Mouse (Mus musculus) left cerebral cortex, adult 11 months (tissue): ENCODE data around the gene Gcc2.
"Not testable (repeated sequence)": the region's sequence is repeated elsewhere in the genome, so short reads cannot be mapped to it uniquely, and the experiment has no call there.

Experiments
- DNase-seq: peaks from one replicate; pipeline ENCODE4 v3.0.0; 2022; ENCODE audit warnings: low spot score

Gcc2 gene

DNA sequence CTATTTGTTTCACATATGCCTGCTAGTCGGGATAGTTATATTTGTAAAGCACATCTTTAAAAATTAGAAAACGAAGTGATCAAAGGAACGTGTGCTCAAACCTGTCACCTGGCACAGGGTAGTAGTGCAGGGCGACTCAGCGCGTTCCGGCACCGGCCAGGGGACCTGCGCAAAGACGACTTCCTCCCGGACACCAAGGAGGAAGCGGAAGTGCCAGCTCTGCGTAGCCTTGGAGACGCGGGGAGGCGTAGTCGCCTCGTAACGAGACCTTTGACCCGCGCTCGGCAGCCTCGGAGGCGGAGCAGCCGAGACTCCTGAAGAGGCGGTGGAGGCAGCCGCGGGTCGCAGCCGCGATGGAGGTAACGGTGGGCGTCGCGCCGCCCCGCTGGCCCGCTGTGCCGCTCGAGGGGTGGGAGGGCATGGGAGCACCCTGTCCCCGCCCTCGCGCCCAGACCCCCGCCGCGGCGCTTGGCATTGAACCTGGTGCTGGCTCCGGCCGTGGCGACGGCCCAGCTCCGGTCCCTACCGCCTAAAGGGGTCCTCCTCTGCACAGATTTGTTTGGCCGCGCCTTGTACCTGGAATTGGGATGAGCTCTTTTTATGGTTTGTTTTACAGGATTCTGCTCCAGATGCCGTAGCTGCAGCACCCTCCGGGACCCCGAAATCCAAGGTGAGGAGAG, at the start of gene Gcc2:
Gene Gcc2, plus strand, starts transcription at position 285 of the 680 bp plus-strand sequence.
- DNase-seq, result peak; percentile 86

- no peak for DNase-seq
These were observed 49.3 kb upstream of the Gcc2 start for GRCm38 (mm10) chr10:58205986-58206385.

DNA sequence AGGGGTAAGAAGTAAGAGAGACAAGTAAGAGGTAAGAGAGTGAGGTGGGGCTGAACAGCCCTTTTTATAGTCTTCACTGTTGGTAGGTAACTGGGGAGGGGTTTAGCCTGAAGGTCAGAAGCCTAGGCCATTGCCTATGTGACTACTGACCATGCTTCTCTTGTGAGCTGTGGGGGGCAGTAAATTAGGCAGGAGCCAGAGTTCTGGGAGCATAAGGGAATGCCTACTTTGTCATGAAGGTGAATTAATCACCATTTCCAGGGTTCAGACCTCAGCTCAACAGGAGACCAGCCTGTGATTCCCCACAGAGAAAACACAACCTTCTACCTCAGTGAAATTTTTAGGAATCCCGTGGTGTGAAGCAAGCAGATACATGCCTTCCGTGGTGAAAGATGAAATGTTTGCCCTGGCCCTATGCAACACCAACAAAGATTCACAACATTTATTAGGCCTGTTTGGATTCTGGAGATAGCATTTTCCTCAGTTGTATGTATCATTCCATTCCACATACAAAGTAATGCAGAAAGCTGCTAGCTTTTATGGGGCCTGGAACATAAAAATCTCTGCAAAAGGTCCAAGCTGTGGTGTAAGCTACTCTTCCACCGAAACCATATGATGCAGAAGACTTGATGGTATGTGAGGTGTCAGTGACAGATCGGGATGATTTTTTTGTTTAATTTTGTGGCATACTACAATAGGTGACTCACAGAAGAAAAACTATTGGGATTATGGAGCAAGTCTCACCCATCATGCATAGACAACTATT, 48.5 kb upstream of the Gcc2 start:
- no peak for DNase-seq

DNA sequence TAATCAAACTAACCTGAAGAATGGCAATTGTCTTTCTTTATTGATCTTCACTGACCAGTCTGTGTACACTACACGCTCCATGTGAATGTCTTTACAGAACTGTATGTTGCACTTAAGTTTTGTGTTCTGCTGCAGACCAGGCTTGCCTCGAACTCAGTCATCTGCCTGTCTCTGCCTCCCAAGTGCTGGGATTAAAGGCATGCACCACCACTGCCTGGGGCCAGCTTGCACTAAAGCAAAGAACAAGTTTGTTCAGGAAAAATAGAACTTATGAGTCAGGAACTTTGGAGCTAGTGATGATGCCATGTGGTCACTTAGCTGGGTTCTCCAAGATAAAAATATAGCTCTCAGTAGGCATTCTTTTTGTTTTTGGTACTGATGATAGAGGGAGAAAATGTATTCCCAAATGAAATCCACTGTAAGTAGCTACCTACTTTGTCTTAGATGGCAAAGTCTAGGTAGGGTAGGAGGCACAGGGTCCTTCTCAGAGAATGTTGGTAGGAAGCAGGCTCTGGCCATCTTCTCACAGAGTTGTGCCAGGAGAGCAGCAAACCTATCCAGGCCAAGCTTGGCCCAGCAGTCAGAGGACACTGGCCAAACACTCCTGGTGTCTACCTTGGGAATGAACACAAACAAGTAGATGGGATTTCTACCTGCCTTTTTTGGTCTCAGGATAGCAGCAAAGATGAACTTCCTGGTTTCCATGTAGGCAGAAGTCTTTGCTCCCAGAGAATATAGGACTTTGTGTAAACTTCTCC, 45.4 kb upstream of the Gcc2 start:
- DNase-seq, result no peak

DNA sequence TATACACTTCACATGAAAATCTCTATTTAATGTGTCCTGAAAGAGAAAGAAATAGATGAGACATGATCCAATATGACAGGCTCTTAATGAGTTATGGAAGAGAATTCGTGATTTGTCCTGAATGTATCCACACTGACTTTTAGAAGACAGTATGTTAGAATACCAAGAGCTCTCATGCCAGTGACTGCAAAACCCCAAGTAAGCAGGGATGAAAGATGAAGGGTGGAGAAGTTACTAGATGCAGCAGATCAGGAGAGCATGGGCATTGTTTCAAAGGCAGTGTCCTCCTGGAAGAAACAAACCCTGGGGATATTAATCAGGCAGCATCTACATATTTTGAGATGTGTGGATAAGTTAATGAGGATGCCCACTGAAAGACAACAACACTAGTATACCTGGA, 44.8 kb upstream of the Gcc2 start:
- DNase-seq, result no peak

DNA sequence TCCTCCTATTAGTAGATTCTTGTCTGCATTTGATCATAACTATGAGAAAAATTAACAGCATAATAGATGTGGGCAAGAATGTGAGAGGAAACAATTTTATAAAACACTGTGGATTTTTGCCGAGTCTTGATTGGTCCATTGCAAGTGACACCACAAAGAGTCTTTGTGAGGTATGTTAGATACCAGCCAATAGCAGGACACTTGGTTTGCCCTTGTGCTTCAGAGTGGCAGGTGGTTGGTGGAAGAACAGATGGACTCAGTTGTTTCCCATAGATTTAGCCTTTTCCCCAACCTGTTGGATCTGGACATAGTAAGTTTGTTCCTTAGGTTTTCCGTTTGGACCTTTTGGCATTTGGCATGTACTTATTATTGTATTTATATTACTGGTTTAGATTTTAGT, 44.1 kb upstream of the Gcc2 start:
- DNase-seq, result no peak

DNA sequence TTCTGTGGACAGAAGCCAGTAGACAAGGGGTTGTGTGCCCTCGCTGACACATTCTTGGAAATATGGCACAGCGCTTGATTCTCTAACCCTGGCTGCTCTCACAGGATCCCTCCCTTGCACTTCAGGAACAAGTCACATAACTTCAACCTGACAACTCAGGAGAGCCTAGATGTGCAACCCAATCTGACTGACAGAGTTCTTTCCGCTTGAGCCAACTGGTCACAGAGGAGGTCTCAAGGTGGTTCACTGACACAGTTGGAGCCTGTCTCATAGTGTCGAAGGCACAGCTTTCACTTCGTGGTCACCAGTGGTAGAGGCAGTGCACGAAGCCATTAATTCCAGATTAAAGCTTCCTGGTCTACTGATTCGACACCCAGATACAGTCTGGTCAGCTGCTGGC, 43.1 kb upstream of the Gcc2 start:
- DNase-seq, result no peak

DNA sequence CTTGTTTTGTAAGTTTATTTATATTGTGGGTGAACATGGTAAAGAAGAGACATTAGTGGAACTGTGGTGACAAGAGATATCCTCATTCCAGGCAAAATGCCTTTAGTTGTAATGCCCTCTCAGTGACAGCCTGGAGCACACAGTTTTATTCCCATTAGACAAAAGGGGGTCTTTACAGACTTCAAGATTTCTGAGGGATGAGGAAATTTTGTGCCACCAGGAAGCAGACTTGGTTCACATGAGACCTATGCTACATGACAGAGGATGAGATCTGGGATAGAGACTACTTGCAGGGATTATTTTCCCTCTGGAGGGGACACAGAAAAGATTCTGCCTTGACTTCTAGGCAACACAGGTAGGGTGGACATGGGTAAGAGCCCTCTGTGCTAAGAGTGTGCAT, 40.8 kb upstream of the Gcc2 start:
- DNase-seq, result no peak

- no peak for DNase-seq
These were observed 40.4 kb upstream of the Gcc2 start for GRCm38 (mm10) chr10:58214934-58215333.

- DNase-seq, result no peak
These were observed 39.9 kb upstream of the Gcc2 start for GRCm38 (mm10) chr10:58215353-58215752.

- no peak for DNase-seq
These were observed 37.9 kb upstream of the Gcc2 start for GRCm38 (mm10) chr10:58217366-58217765.

- DNase-seq, result no peak
These were observed 34.6 kb upstream of the Gcc2 start for GRCm38 (mm10) chr10:58220726-58221125.

GRCm38 (mm10) chr10:58221571-58221970, 33.7 kb upstream of the Gcc2 start:
- DNase-seq, result not testable (repeated sequence)

DNA sequence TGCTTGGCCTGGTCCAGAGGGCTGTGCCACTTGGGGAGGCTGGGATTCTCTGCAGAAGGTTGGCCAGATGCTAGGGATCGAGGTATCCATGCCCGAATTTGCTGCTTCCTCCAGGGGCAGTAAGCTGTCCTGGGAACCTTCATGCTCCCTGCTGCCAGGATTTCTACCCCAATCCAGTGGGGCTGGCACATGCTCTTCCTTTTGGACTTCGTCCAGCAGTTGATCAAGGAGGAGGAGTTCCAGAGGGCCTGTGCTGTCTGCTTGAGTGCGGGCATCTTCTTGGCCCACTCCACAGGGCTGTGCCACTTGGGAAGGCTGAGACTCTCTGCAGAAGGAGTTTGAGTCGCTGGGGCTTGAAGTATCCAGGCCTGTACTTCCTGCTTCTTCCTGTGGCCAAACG, 32.1 kb upstream of the Gcc2 start:
- DNase-seq, result not testable (repeated sequence)

DNA sequence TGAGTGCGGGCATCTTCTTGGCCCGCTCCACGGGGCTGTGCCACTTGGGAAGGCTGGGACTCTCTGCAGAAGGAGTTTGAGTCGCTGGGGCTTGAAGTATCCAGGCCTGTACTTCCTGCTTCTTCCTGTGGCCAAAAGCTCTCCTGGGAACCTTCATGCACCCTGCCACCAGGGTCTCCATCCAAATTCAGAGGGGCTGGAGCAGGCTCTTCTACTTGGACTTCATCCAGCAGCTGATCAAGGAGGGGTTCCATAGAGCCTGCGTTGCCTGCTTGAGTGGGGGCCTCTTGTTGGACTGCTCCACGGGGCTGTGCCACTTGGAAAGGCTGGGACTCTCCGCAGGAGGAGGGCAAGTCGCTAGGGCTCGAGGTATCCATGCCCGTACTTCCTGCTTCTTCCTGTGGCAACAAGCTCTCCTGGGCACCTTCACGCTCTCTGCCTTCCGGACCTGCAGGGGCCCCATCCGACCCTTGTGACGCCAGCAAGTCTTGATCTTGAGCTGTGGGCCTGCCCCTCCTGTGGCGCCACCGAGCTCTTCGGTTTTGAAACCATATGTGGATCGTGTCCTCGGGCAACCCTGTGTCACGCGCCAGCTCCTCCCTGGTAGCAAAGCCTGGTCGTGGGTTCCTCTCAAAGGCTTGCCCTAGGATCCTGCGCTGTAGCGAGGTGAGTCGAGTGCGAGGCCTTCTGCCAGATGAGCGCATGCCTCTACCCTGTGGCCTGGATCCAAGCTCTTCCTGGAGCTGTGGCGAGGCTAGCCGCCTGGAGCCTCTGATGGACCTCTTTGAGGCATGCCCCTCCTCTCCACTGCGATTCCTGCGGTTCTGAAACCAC, 31.1 kb upstream of the Gcc2 start:
- not testable (repeated sequence) for DNase-seq

DNA sequence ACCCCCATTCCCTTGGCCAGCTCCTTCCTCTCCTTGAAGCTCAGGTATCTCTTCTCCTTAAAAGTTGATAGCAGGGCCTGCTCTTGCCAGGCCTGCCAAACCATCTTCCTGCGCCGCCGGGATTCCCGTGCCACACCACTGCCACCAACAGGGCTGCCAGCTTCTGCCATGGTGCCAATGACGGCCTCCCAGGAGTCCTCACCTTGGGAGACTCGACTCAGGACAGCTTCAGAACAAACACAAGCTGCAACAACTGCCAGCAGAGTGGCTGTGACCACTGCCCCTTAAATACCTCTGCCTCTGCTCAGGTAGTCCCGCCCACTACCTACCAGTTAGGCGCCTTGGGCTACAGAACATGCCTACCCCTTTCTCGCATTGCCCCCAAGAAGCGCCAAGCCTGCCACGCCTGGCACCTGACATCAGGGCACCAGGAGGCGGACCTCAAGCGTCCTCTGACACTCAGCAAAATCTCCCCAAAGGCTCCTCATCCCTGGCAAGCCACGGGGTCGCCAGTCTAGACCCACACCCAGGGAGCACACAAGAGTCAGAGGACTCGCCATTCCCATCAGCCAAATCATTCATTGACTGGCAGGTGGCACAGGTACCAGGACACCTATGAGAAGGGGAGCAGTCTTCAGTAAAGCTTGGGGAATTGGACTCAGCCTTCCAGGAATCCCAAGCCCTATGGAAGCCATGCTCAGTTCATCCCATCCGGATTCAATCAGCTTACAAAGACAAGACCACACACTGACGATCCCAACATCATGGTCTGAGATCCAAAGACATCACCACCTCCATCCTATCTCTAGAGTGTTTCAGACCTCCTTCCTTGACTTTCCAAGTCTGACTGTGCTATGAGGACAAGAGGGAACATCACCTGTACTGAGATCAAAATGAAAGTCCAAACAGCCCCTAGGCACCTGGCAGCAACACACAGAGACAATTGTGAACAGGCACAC, 30.2 kb upstream of the Gcc2 start, which contains the start of gene AW822073:
Gene AW822073, minus strand, starts transcription at position 104 of the 959 bp plus-strand sequence.
- not testable (repeated sequence) for DNase-seq

- DNase-seq, result not testable (repeated sequence)
These were observed 28.9 kb upstream of the Gcc2 start for GRCm38 (mm10) chr10:58226357-58226756.

DNA sequence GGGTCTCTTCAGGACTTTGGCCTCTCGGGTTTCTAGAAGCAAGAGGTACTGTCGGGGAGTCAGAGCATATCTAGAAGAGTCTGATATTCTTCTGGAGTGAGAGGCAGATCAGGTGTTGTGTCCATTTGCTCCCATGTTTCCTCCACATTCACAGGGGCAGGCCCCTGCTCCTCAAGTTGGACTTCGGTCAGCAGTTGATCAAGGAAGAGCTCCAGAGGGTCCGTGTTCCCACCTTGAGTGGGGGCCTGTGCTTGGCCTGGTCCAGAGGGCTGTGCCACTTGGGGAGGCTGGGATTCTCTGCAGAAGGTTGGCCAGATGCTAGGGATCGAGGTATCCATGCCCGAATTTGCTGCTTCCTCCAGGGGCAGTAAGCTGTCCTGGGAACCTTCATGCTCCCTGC, 27.5 kb upstream of the Gcc2 start:
- DNase-seq, result not testable (repeated sequence)

- DNase-seq, result not testable (repeated sequence)
These were observed 25.3 kb upstream of the Gcc2 start for GRCm38 (mm10) chr10:58230021-58230420.

DNA sequence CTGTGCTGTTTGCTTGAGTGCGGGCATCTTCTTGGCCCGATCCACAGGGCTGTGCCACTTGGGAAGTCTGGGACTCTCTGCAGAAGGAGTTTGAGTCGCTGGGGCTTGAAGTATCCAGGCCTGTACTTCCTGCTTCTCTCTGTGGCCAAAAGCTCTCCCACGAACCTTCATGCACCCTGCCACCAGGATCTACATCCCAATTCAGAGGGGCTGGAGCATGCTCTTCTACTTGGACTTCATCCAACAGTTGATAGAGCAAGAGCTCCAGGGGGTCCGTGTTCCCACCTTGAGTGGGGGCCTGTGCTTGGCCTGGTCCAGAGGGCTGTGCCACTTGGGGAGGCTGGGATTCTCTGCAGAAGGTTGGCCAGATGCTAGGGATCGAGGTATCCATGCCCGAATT, 24.2 kb upstream of the Gcc2 start:
- not testable (repeated sequence) for DNase-seq
